Mouse (Mus musculus) liver, postnatal 0 days (tissue): Measurements from ENCODE around the gene Gm10644.

Experiments
- CTCF ChIP-seq: sonication (generic); IDR thresholded peaks from 2 replicates; pipeline ENCODE4 v1.5.1; 2016; ENCODE audit warnings: antibody characterized with exemption, low read depth
- EP300 ChIP-seq: IDR thresholded peaks from 2 replicates; pipeline ENCODE4 v1.6.1; 2016; ENCODE audit warnings: antibody characterized with exemption, low read depth, mild to moderate bottlenecking

- TF ChIP-seq EP300 (no peak), CTCF (no peak)
Measured at GRCm38 (mm10) chr8:83954749-83955105, 278 bp downstream of the Gm10644 start.
